Mouse (Mus musculus) neural tube, embryonic 15.5 days (tissue): Measurements from ENCODE around the gene Pbxip1. TPM values are rescaled to one million over a fixed set of nuclear protein-coding genes. Genes with fewer than 3 reads are reported as not detected.
A peak's percentile ranks its signal among the peaks of the same experiment; 100 is the strongest.

ENCODE experiments used
- ATAC-seq: fragments of 200-750 bp; cut with Nextera tagmentation; 2 replicates; pipeline ENCODE4 v1.8.0; 2017; ENCODE audit warnings: mild to moderate bottlenecking, moderate TSS enrichment, moderate library complexity; ENCODE audit not compliant: low FRiP score
- H3K27ac ChIP-seq: fragments of 300-500 bp; sonication (generic); replicated peaks from 2 replicates; pipeline ENCODE4 v1.5.1; 2015; ENCODE audit warnings: mild to moderate bottlenecking, inconsistent platforms
- H3K27me3 ChIP-seq: fragments of 300-500 bp; sonication (generic); replicated peaks from 2 replicates; pipeline ENCODE4 v1.6.1; 2015; ENCODE audit warnings: inconsistent platforms
- H3K36me3 ChIP-seq: fragments of 300-500 bp; sonication (generic); 2 replicates; pipeline ENCODE4 v1.6.1; 2015; ENCODE audit warnings: inconsistent platforms
- H3K4me1 ChIP-seq: fragments of 300-500 bp; sonication (generic); 2 replicates; pipeline ENCODE4 v1.6.1; 2015; ENCODE audit warnings: inconsistent platforms
- H3K4me2 ChIP-seq: fragments of 300-500 bp; sonication (generic); 2 replicates; pipeline ENCODE4 v1.6.1; 2015; ENCODE audit warnings: inconsistent platforms, mild to moderate bottlenecking, moderate library complexity
- H3K4me3 ChIP-seq: fragments of 300-500 bp; sonication (generic); replicated peaks from 2 replicates; pipeline ENCODE4 v1.5.1; 2015; ENCODE audit warnings: mild to moderate bottlenecking, inconsistent platforms
- H3K9ac ChIP-seq: fragments of 300-500 bp; sonication (generic); replicated peaks from 2 replicates; pipeline ENCODE4 v1.6.1; 2015; ENCODE audit warnings: mild to moderate bottlenecking, inconsistent platforms
- H3K9me3 ChIP-seq: fragments of 300-500 bp; sonication (generic); replicated peaks from 2 replicates; pipeline ENCODE4 v1.6.1; 2016; ENCODE audit warnings: inconsistent platforms
- whole genome bisulfite sequencing: fragments of 180-500 bp; shearing (Covaris S2); methylation state at CpG from one replicate; pipeline ENCODE4 v1.1.7; 2015; ENCODE audit warnings: mixed read lengths; 5-methylcytosine and 5-hydroxymethylcytosine counted together
- polyA plus RNA-seq: library from polyadenylated mRNA; unstranded; fragments of >200 nt; fragmentation: Nextera tagmentation; extraction: Ambion mirVana; gene quantifications from 2 replicates; pipeline ENCODE4 v1.2.1, GENCODE M21; 2015

Pbxip1 gene
- polyA plus RNA-seq: 16.1 and 23.2 TPM in 2 replicates

DNA sequence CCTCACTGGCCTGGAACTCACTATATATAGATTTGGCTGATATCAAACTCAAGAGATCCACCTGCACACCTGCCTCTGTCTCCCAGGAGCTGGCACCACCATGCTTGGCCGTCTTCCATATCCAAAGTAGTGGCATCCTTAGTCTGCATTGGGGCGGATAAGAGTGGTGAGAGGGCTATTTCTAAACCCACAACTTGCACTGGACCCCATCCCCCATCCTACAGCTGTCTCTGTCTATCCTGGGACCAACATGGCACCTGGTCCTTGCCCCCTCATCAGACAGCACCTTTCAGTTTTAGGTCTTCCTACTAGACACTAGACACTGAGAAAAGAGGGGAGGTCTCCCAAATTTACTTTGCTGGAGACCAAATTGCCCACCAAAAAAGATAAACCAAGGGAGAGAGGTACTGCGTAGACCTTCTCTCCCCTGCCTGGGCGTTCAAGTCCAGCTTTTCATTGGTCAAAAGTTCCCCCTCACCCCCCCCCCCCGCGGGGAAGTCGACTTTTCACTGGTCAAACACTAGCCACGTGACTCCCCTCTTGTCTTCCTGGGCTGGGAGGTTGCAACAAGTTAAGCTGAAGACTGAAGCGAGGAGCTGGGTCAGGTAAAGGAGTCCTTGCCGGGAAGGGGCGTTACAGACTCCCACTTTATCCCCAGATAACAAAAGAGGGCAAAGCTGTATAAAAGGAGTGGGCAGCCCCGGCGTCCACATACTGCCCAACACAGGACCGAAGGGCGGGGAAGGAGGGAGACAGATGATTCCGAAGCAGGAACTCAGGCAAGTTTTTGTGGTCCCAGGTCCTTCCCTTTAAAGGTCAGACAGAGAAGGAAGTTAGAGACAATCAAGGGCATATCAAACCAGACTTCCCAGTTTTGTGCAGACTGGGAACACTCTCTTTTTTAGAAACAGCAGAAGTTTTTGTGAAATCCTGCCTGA lies at the start of gene Pbxip1:
Gene Pbxip1, plus strand, starts transcription at position 531 of the 938 bp plus-strand sequence.
- WGBS: 5% methylated on average over 15 of the region's 16 CpGs
- peak; percentile 53; the same call in 1 of the 2 replicates for ATAC-seq
- H3K9ac ChIP-seq: 0 out of 2 replicates have a peak within 1 kb of the TSS, but pooled peaks have one; percentile 8
- H3K9me3 ChIP-seq: no peaks in the 10 kb centered on the region
- peaks cover 22% of the 10 kb centered on the region for H3K36me3 ChIP-seq
- H3K4me2 ChIP-seq: peak within 1 kb of the TSS; percentile 46
- H3K27me3 ChIP-seq: no peaks in the 10 kb centered on the region
- H3K4me3 ChIP-seq: peak within 1 kb of the TSS; percentile 36
- H3K27ac ChIP-seq: peak within 1 kb of the TSS; percentile 62
- peaks cover 40% of the 10 kb centered on the region for H3K4me1 ChIP-seq

DNA sequence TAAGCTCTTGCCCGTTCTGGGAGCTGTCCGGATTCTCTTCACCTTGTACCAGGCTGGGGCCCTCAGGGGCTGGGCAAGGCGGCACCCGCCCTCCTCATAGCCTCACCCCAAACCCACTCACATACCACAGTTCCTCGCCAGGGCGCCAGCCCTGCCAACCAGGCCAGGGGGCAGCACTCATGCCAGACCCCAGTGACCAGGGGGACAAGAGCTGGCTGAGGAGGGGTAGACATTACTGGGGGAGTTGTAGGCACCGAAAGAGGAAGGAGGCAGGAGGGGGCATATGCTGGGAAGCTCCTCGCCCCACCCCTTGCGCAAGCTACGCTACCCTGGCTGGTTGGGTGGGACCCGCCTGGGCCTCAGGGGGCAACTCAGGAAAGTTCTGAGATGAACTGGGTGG lies 48.9 kb upstream of the Pbxip1 start:
- Histone ChIP-seq H3K9me3 (no peaks in the 10 kb centered on the region), H3K27me3 (peaks cover 1% of the 10 kb centered on the region; the same call in 1 of the 2 replicates), H3K36me3 (no peaks in the 10 kb centered on the region), H3K4me3 (no peak overlapping the region), H3K4me2 (no peak overlapping the region), H3K4me1 (peaks cover 31% of the 10 kb centered on the region), H3K27ac (no peak overlapping the region; the same call in 1 of the 2 replicates), H3K9ac (no peak overlapping the region)
- 80% methylated on average over 11 of the region's 11 CpGs for WGBS
- ATAC-seq: no peak

DNA sequence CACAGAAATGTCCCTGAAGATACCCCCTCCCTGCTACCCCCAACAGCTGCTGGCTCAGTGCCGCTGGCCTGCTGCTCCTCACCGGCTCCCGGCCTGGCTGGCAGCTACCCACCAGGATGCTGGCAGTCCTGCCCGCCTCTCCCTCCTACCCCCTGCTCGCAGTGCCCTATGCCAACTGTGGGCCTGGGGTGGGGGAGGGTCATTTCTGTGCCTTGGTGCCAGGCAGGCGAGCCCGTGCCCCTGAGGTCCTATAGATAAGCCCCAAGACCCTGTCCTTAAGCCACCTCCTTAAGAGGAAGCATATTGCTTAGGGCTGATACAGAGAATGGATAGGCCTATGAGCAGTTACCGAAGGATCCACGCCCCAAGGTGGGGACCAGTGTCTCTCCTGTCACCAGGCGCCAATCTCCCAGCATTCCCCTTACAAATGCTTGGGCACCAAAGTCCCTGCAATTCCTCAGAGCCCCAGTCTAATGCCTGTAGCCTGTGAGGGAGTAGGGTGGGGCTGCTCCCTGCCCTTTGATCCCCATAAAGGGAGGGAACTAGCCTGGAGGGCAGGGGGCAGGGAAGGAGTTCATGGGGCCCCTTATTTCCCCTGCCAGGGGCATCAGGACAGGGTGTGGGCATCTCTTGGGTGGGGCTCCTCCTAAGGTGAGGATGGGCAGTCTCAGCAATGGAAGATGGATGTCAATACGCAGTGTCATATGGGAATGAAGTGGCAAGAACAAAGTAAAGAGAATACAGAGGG lies 48.2 kb upstream of the Pbxip1 start:
- WGBS: 57% methylated on average over 10 of the region's 11 CpGs

DNA sequence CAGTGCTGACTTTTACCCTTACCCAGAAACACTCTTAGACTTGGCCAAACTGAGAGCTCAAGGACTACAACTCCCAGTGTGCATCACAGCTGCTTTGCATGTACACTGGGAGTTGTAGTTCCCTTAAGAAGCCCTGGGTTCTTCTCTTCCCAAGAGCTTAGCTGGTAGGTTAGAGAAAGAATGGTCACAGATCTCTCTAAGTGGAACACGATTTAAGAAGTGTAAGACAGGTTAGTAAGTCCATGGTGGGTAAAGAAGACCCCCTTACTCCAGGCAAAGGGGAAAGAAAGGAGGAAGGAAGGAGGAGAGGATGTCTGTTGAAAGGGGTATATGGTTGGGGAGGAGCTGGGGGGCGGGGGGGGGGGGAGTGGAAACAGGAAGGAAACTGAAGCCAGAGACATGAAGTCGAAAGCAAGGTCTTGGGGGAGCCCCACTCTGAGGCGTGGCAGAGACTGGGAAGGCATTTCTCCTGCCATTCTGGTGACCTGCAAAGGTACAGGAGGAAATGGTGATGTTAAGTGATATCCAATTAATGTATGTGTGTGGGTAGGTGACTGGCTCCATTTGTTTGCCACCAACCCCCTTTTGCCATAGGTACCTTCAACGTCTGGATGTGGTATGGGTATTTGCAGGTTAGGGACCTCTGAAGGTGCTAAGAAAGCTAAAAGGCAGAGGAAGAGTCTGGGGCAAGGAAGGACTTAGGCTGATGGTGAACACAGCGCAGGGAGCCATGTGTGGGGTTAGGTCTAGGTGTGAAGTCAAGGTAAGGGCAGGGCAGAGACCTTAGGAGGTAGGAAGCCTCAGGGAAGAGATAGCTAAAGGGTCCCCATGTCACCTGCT lies 47.4 kb upstream of the Pbxip1 start:
- H3K4me3 ChIP-seq: no peak overlapping the region
- peaks cover 8% of the 10 kb centered on the region; the same call in 1 of the 2 replicates for H3K27me3 ChIP-seq
- peaks cover 44% of the 10 kb centered on the region for H3K4me1 ChIP-seq
- H3K9me3 ChIP-seq: no peaks in the 10 kb centered on the region
- no peak for ATAC-seq
- no peaks in the 10 kb centered on the region for H3K36me3 ChIP-seq
- H3K4me2 ChIP-seq: no peak overlapping the region
- WGBS: 67% methylated on average over 6 of the region's 6 CpGs
- H3K9ac ChIP-seq: no peak overlapping the region
- no peak overlapping the region for H3K27ac ChIP-seq

More for the DNA sequence above, 48.2 kb upstream of the Pbxip1 start:
- Histone ChIP-seq H3K36me3 (no peaks in the 10 kb centered on the region), H3K9ac (no peak overlapping the region), H3K4me3 (no peak overlapping the region), H3K4me1 (peaks cover 36% of the 10 kb centered on the region), H3K27ac (no peak overlapping the region), H3K27me3 (peaks cover 5% of the 10 kb centered on the region; the same call in 1 of the 2 replicates), H3K4me2 (no peak overlapping the region), H3K9me3 (no peaks in the 10 kb centered on the region)
- peak; percentile 18; the same call in 1 of the 2 replicates for ATAC-seq

DNA sequence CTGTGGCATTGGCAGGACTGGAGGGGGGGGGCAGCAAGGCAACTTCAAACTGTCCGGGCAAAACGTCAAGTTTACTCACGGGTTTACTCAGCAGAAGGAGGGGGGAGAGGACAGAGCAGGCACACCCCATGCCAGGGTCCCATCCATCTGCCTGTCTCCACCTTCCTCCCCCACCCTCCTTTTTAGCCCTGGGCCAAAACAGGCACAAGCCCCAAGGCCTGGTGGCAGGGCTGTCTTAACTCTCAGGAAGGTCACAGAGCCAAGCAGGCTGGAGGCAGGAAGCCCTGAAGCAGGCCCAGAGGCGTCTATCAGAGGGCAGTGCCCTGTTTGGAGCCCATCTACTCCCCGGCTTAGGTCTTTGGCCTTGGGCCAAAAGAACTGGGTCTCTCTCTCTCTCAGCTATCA lies 46.4 kb upstream of the Pbxip1 start:
- no peaks in the 10 kb centered on the region for H3K36me3 ChIP-seq
- H3K9me3 ChIP-seq: no peaks in the 10 kb centered on the region
- 43% methylated on average over 4 of the region's 5 CpGs for WGBS
- ATAC-seq: no peak
- H3K4me3 ChIP-seq: no peak overlapping the region
- no peak overlapping the region for H3K4me2 ChIP-seq
- no peak overlapping the region for H3K27ac ChIP-seq
- no peak overlapping the region for H3K9ac ChIP-seq
- peaks cover 54% of the 10 kb centered on the region for H3K4me1 ChIP-seq
- H3K27me3 ChIP-seq: peaks cover 13% of the 10 kb centered on the region

DNA sequence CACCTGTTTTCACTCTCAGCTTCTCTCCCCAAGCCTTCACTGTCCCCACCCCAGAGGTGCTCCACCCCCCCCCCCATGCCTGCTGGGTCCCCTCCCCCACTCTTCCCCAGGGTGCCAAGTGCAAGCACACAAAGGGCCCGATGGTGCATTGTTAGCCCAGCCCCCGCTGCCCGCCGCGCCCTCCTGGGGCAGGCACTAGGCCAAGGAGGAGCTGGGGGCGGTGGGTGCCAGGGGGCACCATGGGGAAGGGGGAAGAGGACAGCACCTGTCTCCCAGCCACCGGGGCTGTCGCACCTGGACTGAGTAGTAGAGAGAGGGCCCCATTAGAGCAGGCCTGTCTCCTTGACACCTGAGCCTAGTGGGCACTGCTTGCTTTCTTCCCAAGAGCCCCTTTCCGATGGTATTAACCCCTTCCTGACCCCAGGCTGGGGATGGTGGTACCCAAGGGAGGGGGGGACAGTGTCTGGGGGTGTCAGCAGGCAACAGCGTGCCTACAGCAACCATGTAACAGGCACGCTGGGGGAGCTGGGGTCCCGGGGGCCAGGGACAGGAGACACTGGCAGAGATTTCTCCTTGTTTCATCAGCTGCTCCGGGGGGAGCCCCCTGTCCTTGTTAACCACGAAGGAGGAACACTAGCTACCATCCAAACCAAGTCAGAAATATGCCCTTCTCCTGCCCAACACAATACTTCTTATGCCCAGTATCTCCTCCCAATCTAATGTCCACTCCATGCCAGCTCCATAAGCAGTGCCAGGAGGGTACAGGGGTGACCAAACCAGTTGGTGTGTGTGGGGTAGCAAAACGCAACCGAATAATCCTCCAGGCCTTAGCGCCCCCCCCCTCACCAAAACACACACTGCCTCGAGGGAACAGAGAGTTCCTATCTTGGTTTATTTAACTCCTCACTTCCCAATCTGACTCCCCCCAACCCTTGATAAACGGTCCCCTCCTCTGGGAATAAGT lies 45.5 kb upstream of the Pbxip1 start:
- 13% methylated on average over 18 of the region's 19 CpGs for WGBS
- H3K4me3 ChIP-seq: peak overlapping the region; percentile 48

DNA sequence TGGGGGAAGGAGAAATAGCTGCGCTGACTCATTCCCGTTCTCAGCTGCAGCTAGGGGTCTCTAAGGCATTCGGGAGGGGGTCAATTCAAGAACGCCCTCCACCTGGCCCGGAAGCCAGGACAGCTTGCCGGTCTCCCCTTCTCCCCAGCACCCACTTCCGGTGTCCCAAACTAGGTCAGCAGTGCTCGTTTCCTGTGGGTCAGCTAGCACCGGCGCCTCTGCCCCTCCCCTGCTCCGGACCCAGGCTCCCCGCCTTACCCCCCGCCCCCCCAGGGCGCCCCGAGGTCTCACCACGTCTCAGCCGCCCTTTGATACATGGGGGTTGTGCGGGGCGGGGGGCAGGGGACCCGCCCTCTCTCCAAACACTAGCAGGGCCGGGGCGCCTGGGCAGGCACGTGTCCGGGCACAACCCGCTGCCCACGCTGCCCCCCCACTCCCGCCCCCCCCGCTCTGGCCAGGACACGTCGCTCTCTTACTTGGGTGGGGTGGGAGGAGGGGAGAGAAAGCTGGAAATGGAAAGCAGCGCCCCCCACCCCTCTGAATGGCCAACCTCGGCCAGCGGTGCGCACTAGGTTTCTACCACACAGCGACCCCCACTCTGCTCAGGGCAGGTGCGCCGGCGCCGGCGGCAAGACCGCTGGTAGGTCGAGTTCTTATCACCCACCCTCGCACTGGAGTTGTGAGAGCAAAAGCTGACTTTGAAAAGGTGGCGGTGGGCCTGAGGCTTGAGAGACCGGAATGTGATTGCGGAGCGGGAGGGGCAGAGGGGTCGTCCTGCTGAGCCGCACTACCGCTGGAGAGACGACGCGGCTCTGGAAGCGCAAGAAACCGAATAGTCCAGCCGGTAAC lies 44.6 kb upstream of the Pbxip1 start:
- peaks cover 71% of the 10 kb centered on the region for H3K4me1 ChIP-seq
- H3K4me2 ChIP-seq: peak overlapping the region; percentile 97
- ATAC-seq: no peak
- no peak overlapping the region for H3K27ac ChIP-seq
- peaks cover 26% of the 10 kb centered on the region for H3K27me3 ChIP-seq
- under 1% methylated on average over 51 of the region's 56 CpGs for WGBS
- H3K4me3 ChIP-seq: peak overlapping the region; percentile 48
- peak overlapping the region; percentile 52 for H3K9ac ChIP-seq
- no peaks in the 10 kb centered on the region for H3K36me3 ChIP-seq
- no peaks in the 10 kb centered on the region for H3K9me3 ChIP-seq

More for the DNA sequence above, 45.5 kb upstream of the Pbxip1 start:
- Histone ChIP-seq H3K4me1 (peaks cover 63% of the 10 kb centered on the region), H3K27me3 (peaks cover 19% of the 10 kb centered on the region), H3K27ac (no peak overlapping the region), H3K9me3 (no peaks in the 10 kb centered on the region), H3K9ac (peak overlapping the region; percentile 52), H3K4me2 (peak overlapping the region; percentile 97), H3K36me3 (no peaks in the 10 kb centered on the region)
- ATAC-seq: no peak

DNA sequence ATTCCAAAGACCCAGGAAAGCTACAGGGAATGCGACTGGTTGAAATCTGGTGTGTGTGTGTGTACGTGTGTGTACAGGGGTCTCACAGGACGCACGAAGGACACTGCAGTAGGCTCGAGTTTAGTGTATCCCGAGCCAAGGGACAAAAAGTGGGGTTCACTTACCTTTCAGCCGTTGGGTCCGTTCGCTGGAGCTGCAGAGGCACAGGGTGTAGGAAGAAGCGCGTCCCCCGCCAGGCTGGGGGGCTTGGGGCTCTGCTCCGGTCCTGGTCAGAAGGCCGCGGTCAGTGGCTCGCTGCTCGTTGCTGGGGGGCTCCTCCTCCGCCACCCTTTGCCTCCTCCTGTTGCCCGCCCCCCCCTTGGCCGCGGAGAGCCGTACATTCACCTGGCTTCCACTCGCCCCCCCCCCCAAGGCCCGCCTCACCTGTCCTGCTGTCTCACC lies 43.6 kb upstream of the Pbxip1 start:
- peaks cover 28% of the 10 kb centered on the region for H3K27me3 ChIP-seq
- WGBS: under 1% methylated on average over 21 of the region's 24 CpGs
- no peak for ATAC-seq
- H3K9ac ChIP-seq: peak overlapping the region; percentile 36; the same call in 1 of the 2 replicates
- H3K9me3 ChIP-seq: no peaks in the 10 kb centered on the region
- no peak overlapping the region for H3K27ac ChIP-seq
- H3K36me3 ChIP-seq: no peaks in the 10 kb centered on the region
- peak overlapping the region; percentile 97 for H3K4me2 ChIP-seq
- H3K4me3 ChIP-seq: peak overlapping the region; percentile 48
- H3K4me1 ChIP-seq: peaks cover 65% of the 10 kb centered on the region

DNA sequence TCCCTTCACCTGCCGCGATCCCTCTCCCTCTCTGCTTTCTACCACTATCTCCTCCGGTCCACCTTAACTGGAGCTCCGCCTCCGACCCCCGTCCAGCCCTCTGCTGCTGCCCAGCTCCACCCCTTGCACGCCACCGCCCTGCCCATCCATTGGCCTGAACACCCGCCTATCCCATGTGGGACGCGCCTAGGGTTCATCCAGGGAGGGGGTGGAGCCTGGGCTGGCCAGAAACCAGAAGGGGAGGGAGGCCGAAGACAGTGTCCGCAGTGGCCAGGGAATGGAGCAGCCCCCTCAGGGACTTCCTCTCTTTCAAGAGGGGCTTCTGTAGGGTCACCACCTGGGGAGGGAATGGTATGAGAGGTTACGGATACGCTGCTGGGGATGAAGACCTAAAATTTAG lies 42.9 kb upstream of the Pbxip1 start:
- Histone ChIP-seq H3K9me3 (no peaks in the 10 kb centered on the region), H3K4me2 (peak overlapping the region; percentile 97), H3K4me3 (peak overlapping the region; percentile 48), H3K4me1 (peaks cover 65% of the 10 kb centered on the region), H3K27ac (peak overlapping the region; percentile 78), H3K36me3 (no peaks in the 10 kb centered on the region), H3K9ac (peak overlapping the region; percentile 35), H3K27me3 (peaks cover 30% of the 10 kb centered on the region)
- ATAC-seq: peak; percentile 88
- WGBS: 0% methylated on average over 15 of the region's 15 CpGs
